Mouse (Mus musculus): ENCODE measurements at regions not wholly inside any gene's neighbourhood (a gene's known extent, or its start where the extent isn't known, plus 50 kb on each side); places are given as distances from the start of the nearest gene placed in this dataset.

GRCm38 (mm10) chr10:83984697-83985415, 262.2 kb downstream of the 1500009L16Rik start:
- H3K4me2 ChIP-seq (replicated peaks; ENCODE audit: low read depth, low read length) = no peak overlapping the region
- no peaks in the 10 kb centered on the region for H3K9me3 ChIP-seq (ENCODE audit: control insufficient read depth, low read depth, low read length)
- H3K4me1 ChIP-seq (ENCODE audit: control insufficient read depth, insufficient read depth, low read length) = no peaks in the 10 kb centered on the region
- H3K4me3 ChIP-seq (ENCODE audit: low read depth, low read length) = no peak overlapping the region
- H3K9ac ChIP-seq (replicated peaks; ENCODE audit: low read depth, low read length) = no peak overlapping the region
- WGBS = 62% methylated on average over 12 of the region's 12 CpGs
- H3K27ac ChIP-seq (ENCODE audit: low read length) = no peak overlapping the region
- no peaks in the 10 kb centered on the region for H3K36me3 ChIP-seq (ENCODE audit: control insufficient read depth, insufficient read depth, low read length)
- H3K27me3 ChIP-seq (ENCODE audit: control insufficient read depth, insufficient read depth, low read length) = no peaks in the 10 kb centered on the region
- peak; percentile 65; the same call in 1 of the 2 replicates for ATAC-seq (ENCODE audit: insufficient number of reproducible peaks, insufficient read depth, low FRiP score, low read depth)

DNA sequence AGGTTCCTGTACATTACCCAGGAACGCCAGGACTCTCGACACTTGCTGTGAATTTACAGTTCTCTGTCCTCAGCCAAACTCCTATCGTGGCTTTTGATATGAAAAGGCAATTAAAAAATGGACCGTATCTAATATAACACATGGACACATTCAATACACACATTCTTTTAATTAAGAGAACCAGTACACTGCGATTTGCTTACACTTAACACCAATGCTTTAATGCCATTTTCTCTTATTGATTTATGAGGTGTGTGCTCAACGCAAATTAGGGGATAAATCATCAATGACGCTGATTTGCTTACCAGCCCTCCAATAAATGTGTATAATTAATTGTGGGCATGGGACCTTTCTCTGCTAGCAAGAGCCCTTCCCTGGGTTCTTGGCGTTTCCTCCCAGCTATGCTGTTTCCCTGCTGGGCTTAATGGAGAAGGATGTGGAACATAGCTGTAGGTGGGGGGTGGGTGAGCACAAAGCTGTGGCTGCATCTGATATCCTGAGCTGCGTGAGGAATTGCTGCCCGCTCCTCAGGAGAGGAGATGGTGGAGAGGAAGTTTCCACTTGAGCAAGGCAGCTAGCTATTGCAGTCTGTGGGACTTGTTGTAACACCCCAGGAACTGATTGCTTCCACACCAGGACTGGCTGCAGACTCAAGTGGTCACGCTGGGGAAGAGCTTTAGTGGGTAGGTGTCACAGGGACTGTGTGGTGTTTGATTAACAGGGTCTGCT, 270.1 kb downstream of the 1500009L16Rik start:
- no peak overlapping the region for H3K27ac ChIP-seq (ENCODE audit: low read length)
- no peak for ATAC-seq (ENCODE audit: insufficient number of reproducible peaks, insufficient read depth, low FRiP score, low read depth)

DNA sequence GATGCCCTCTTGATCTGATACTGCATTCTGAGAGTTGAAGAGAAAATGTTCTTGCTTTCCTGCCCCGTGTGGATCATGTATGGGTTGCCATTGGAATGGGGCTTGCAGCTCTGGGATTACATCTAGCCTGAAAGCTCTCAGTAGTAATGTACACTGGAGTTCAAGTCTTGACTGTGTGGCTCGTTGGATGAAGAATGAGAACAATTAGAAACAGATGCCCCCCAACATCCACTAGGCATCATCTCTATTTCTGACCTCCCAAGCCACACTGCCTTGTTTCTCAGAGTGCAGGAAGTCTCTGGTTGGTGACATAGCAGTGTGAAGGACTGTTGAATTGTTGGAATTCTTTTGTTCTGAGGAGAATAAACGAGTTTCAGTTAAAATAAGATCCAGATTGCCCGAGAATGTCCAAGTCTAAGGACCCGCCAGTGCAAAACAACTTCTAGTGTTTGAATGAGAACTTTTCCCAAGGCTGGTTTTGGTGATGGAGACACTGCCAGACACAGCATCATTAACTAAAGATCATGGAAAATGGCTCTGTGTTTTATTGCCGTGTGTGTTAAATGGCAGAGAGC, 272.4 kb downstream of the 1500009L16Rik start:
- no peak overlapping the region for H3K4me2 ChIP-seq (replicated peaks; ENCODE audit: low read depth, low read length)
- ATAC-seq (ENCODE audit: insufficient number of reproducible peaks, insufficient read depth, low FRiP score, low read depth) = no peak
- H3K4me1 ChIP-seq (ENCODE audit: control insufficient read depth, insufficient read depth, low read length) = peaks cover 7% of the 10 kb centered on the region
- no peaks in the 10 kb centered on the region for H3K36me3 ChIP-seq (ENCODE audit: control insufficient read depth, insufficient read depth, low read length)
- no peak overlapping the region for H3K9ac ChIP-seq (replicated peaks; ENCODE audit: low read depth, low read length)
- WGBS = 44% methylated on average over 6 of the region's 6 CpGs
- H3K27me3 ChIP-seq (ENCODE audit: control insufficient read depth, insufficient read depth, low read length) = no peaks in the 10 kb centered on the region
- no peaks in the 10 kb centered on the region for H3K9me3 ChIP-seq (ENCODE audit: control insufficient read depth, low read depth, low read length)
- no peak overlapping the region for H3K4me3 ChIP-seq (ENCODE audit: low read depth, low read length)
- H3K27ac ChIP-seq (ENCODE audit: low read length) = peak overlapping the region; percentile 55; the same call in 1 of the 2 replicates

More for the DNA sequence above, 270.1 kb downstream of the 1500009L16Rik start:
- H3K9me3 ChIP-seq (ENCODE audit: control insufficient read depth, low read depth, low read length) = no peaks in the 10 kb centered on the region
- H3K4me3 ChIP-seq (ENCODE audit: low read depth, low read length) = no peak overlapping the region
- no peak overlapping the region for H3K9ac ChIP-seq (replicated peaks; ENCODE audit: low read depth, low read length)
- H3K36me3 ChIP-seq (ENCODE audit: control insufficient read depth, insufficient read depth, low read length) = no peaks in the 10 kb centered on the region
- peaks cover 7% of the 10 kb centered on the region for H3K4me1 ChIP-seq (ENCODE audit: control insufficient read depth, insufficient read depth, low read length)
- no peaks in the 10 kb centered on the region for H3K27me3 ChIP-seq (ENCODE audit: control insufficient read depth, insufficient read depth, low read length)
- no peak overlapping the region for H3K4me2 ChIP-seq (replicated peaks; ENCODE audit: low read depth, low read length)
- WGBS = 60% methylated on average over 11 of the region's 11 CpGs

- no peak overlapping the region for H3K4me2 ChIP-seq (replicated peaks; ENCODE audit: low read depth, low read length)
- no peak overlapping the region for H3K9ac ChIP-seq (replicated peaks; ENCODE audit: low read depth, low read length)
- peaks cover 7% of the 10 kb centered on the region for H3K4me1 ChIP-seq (ENCODE audit: control insufficient read depth, insufficient read depth, low read length)
- ATAC-seq (ENCODE audit: insufficient number of reproducible peaks, insufficient read depth, low FRiP score, low read depth) = peak; percentile 58; the same call in 1 of the 2 replicates
- H3K4me3 ChIP-seq (ENCODE audit: low read depth, low read length) = no peak overlapping the region
- WGBS = 29% methylated on average over 4 of the region's 4 CpGs
- H3K27ac ChIP-seq (ENCODE audit: low read length) = peak overlapping the region; percentile 55; the same call in 1 of the 2 replicates
- H3K36me3 ChIP-seq (ENCODE audit: control insufficient read depth, insufficient read depth, low read length) = no peaks in the 10 kb centered on the region
- no peaks in the 10 kb centered on the region for H3K27me3 ChIP-seq (ENCODE audit: control insufficient read depth, insufficient read depth, low read length)
- no peaks in the 10 kb centered on the region for H3K9me3 ChIP-seq (ENCODE audit: control insufficient read depth, low read depth, low read length)
Observed at GRCm38 (mm10) chr10:83995913-83996312, 273.2 kb downstream of the 1500009L16Rik start.

DNA sequence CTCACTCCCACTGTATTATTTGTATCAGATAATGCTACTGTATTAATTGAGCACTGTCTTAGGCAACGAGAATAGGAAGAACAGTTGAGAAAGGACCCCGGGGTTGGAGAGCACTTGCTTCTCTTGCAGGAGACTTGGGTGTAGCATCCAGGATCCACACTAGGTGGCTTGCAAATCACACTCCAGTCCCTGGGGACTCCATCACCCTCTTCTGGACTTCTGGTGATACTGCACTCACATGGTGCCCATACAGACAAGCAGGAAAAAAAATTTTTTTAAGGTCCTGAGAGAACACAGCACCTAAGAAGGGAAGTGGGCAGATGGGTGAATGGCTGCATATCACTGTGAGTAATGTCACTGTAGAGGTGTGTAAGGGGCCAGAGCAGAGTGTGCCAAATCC, 273.8 kb downstream of the 1500009L16Rik start:
- no peaks in the 10 kb centered on the region for H3K9me3 ChIP-seq (ENCODE audit: control insufficient read depth, low read depth, low read length)
- H3K9ac ChIP-seq (replicated peaks; ENCODE audit: low read depth, low read length) = no peak overlapping the region
- H3K27me3 ChIP-seq (ENCODE audit: control insufficient read depth, insufficient read depth, low read length) = no peaks in the 10 kb centered on the region
- peaks cover 7% of the 10 kb centered on the region for H3K4me1 ChIP-seq (ENCODE audit: control insufficient read depth, insufficient read depth, low read length)
- H3K4me2 ChIP-seq (replicated peaks; ENCODE audit: low read depth, low read length) = no peak overlapping the region
- no peak overlapping the region for H3K4me3 ChIP-seq (ENCODE audit: low read depth, low read length)
- 86% methylated on average over 2 of the region's 2 CpGs for WGBS
- peak overlapping the region; percentile 55; the same call in 1 of the 2 replicates for H3K27ac ChIP-seq (ENCODE audit: low read length)
- H3K36me3 ChIP-seq (ENCODE audit: control insufficient read depth, insufficient read depth, low read length) = no peaks in the 10 kb centered on the region
- ATAC-seq (ENCODE audit: insufficient number of reproducible peaks, insufficient read depth, low FRiP score, low read depth) = no peak

DNA sequence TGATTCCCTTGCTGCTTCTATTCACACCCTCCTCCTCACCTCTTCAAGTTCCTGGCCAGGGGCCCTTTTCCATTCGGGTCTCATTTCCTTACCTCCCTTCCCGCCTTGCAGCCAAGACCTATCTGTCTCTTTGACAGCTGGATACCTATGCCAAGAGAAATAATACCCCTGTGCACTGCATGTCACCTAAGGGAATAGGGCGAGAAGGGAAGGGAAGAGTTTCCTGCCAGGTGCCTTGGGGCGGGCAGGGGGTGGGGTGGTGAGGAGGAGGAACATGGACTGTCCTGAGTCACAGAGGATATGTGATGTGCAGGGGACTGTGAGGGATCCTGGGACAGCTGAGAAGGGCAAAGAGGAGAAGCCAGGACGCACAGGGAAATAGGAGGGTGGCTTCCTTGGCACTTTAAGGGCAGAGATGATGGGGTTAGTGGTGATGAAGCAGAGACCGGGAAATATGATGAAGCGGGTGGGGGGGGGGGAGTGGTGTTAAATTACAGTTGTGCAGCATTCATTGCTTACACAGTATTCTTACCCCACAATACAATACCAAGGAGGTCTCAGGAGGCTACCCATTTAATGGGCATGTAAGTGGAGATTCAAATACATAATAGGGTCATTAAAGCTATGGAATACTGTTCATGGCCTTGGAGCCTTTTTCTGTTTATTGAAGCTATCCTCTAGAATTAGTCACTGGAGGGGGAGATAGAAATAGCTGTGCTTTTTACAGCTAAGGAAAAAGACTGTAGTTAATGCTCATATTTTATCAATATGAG, 278.0 kb downstream of the 1500009L16Rik start:
- no peaks in the 10 kb centered on the region for H3K9me3 ChIP-seq (ENCODE audit: control insufficient read depth, low read depth, low read length)
- 52% methylated on average over 7 of the region's 7 CpGs for WGBS
- H3K4me3 ChIP-seq (ENCODE audit: low read depth, low read length) = no peak overlapping the region
- 0 out of 2 replicates have a peak, but pooled peaks have one; percentile 5 for ATAC-seq (ENCODE audit: insufficient number of reproducible peaks, insufficient read depth, low FRiP score, low read depth)
- H3K4me1 ChIP-seq (ENCODE audit: control insufficient read depth, insufficient read depth, low read length) = peaks cover 5% of the 10 kb centered on the region
- no peaks in the 10 kb centered on the region for H3K27me3 ChIP-seq (ENCODE audit: control insufficient read depth, insufficient read depth, low read length)
- H3K27ac ChIP-seq (ENCODE audit: low read length) = no peak overlapping the region; the same call in 1 of the 2 replicates
- H3K36me3 ChIP-seq (ENCODE audit: control insufficient read depth, insufficient read depth, low read length) = no peaks in the 10 kb centered on the region
- no peak overlapping the region for H3K4me2 ChIP-seq (replicated peaks; ENCODE audit: low read depth, low read length)
- no peak overlapping the region for H3K9ac ChIP-seq (replicated peaks; ENCODE audit: low read depth, low read length)

GRCm38 (mm10) chr10:84002744-84003143, 280.1 kb downstream of the 1500009L16Rik start:
- H3K4me1 ChIP-seq (ENCODE audit: control insufficient read depth, insufficient read depth, low read length) = no peaks in the 10 kb centered on the region
- H3K4me3 ChIP-seq (ENCODE audit: low read depth, low read length) = no peak overlapping the region
- no peaks in the 10 kb centered on the region for H3K36me3 ChIP-seq (ENCODE audit: control insufficient read depth, insufficient read depth, low read length)
- no peak for ATAC-seq (ENCODE audit: insufficient number of reproducible peaks, insufficient read depth, low FRiP score, low read depth)
- no peaks in the 10 kb centered on the region for H3K9me3 ChIP-seq (ENCODE audit: control insufficient read depth, low read depth, low read length)
- H3K9ac ChIP-seq (replicated peaks; ENCODE audit: low read depth, low read length) = no peak overlapping the region
- no peak overlapping the region for H3K27ac ChIP-seq (ENCODE audit: low read length)
- no peak overlapping the region for H3K4me2 ChIP-seq (replicated peaks; ENCODE audit: low read depth, low read length)
- no peaks in the 10 kb centered on the region for H3K27me3 ChIP-seq (ENCODE audit: control insufficient read depth, insufficient read depth, low read length)
- WGBS = 64% methylated on average over 2 of the region's 2 CpGs

GRCm38 (mm10) chr10:84003601-84004149, 281.0 kb downstream of the 1500009L16Rik start:
- WGBS = 53% methylated on average over 8 of the region's 8 CpGs
- no peaks in the 10 kb centered on the region for H3K36me3 ChIP-seq (ENCODE audit: control insufficient read depth, insufficient read depth, low read length)
- no peak; the same call in 1 of the 2 replicates for ATAC-seq (ENCODE audit: insufficient number of reproducible peaks, insufficient read depth, low FRiP score, low read depth)
- H3K9me3 ChIP-seq (ENCODE audit: control insufficient read depth, low read depth, low read length) = no peaks in the 10 kb centered on the region
- no peak overlapping the region for H3K9ac ChIP-seq (replicated peaks; ENCODE audit: low read depth, low read length)
- no peak overlapping the region for H3K4me3 ChIP-seq (ENCODE audit: low read depth, low read length)
- H3K4me2 ChIP-seq (replicated peaks; ENCODE audit: low read depth, low read length) = no peak overlapping the region
- no peaks in the 10 kb centered on the region for H3K4me1 ChIP-seq (ENCODE audit: control insufficient read depth, insufficient read depth, low read length)
- H3K27me3 ChIP-seq (ENCODE audit: control insufficient read depth, insufficient read depth, low read length) = no peaks in the 10 kb centered on the region
- no peak overlapping the region for H3K27ac ChIP-seq (ENCODE audit: low read length)
